Mouse (Mus musculus) olfactory bulb, adult 2 months (tissue): Measurements from ENCODE around the gene Acot3.

Experiments used
- CTCF ChIP-seq: fragments of 200-500 bp; IDR thresholded peaks from 2 replicates; pipeline ENCODE4 v1.5.1; 2012; ENCODE audit warnings: low read depth, mild to moderate bottlenecking, low read length, moderate library complexity; ENCODE audit not compliant: insufficient read depth
- POLR2A ChIP-seq: fragments of 200-500 bp; IDR thresholded peaks from 2 replicates; pipeline ENCODE4 v1.6.1; 2012; ENCODE audit warnings: mild to moderate bottlenecking, low read depth, low read length, moderate library complexity; ENCODE audit not compliant: insufficient read depth

- TF ChIP-seq CTCF (no peak), POLR2A (no peak)
Observed at GRCm38 (mm10) chr12:84044045-84044444, 7.9 kb upstream of the Acot3 start.
